Mouse (Mus musculus) common myeloid progenitor, adult 5-6 weeks (primary cell): ENCODE measurements around the gene Trmt61a. TPM values are rescaled to one million over a fixed set of nuclear protein-coding genes. Genes with fewer than 3 reads are reported as not detected.
"Not testable (repeated sequence)": the region's sequence is repeated elsewhere in the genome, so short reads cannot be mapped to it uniquely, and the experiment has no call there.

Source experiments
- ATAC-seq: replicated peaks from 2 replicates; pipeline ENCODE4 v1.8.0; 2016; ENCODE audit warnings: low read depth, mild to moderate bottlenecking, moderate TSS enrichment, inconsistent platforms; ENCODE audit not compliant: poor library complexity, severe bottlenecking
- total RNA-seq: library from RNA; stranded (forward); fragments of 200-1000, 187-1606 nt; gene quantifications from 2 replicates; pipeline ENCODE4 v1.2.3, GENCODE M21; 2017

Trmt61a gene
- 6.2 and 12.7 TPM in 2 replicates for total RNA-seq

- peak; percentile 80 for ATAC-seq
Observed at GRCm38 (mm10) chr12:111677882-111678669, at the start of gene Trmt61a. Gene Trmt61a, plus strand, starts transcription at chr12:111678105.

DNA sequence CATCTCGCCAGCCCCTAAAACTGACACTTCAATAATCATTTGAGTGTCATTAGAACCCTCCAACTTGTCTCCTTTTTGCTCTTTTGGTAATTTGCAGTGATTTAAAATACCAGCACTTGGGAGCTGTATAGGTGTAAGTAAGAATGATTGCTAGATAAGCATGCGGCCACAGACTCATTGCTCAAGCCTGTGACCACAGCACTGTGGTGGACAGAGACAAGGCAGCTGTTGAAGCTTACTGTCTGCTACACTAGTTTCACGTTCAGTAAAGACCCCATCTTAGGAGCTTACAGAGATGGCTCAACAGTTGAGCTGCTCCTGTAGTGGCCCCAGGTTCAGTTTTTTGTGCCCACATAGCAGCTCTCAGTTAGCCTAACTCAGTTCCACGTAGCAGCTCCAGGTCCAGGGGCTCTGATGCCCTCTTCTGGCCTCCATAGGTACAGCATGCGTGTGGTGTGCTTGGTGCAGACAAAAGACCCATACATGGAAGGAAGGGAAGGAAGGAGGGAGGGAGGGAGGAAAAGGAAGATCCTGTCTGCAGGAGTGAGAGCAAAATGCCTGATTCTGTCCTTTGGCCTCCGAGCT lies 29.8 kb upstream of the Trmt61a start:
- ATAC-seq: peak; percentile 96

DNA sequence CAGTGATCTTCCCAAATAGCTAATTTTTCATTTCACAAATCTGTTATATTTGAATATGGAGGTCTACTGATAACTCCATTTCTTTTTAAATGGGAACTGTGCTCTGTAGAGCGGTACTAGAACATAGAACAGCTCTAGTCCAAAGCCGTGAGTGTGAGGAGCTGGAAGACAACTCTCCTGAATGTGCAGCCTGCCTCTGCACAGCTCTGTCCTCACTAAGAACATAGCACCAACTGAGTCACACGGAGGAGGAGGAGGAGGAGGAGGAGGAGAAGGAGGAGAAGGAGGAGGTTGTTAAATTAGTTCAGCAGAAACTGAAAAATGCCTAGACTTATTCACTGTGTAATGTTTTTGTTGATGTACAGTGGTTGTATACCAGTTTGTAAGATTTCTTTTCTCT lies 25.0 kb upstream of the Trmt61a start:
- no peak for ATAC-seq

- peak; percentile 82; the same call in 1 of the 2 replicates for ATAC-seq
Observed at GRCm38 (mm10) chr12:111653434-111653833, 24.5 kb upstream of the Trmt61a start.

- ATAC-seq: no peak
Observed at GRCm38 (mm10) chr12:111655695-111656094, 22.2 kb upstream of the Trmt61a start.

DNA sequence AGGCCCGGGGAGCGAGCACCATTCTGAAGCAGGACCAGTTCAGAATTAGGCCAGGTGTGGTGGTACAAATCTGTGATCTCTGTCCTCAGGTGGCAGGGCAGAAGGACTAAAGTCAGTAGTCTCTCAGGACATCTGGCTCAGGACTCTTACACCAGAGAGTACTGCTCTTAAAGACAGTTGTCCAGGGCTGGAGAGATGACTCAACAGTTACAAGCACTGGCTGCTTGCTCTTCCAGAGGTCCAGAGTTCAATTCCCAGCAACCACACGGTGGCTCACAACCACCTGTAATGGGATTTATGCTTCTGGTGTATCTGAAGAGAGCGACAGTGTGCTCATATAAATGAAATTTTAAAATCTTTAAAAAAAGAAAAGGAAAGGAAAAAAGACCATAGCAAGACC lies 18.6 kb upstream of the Trmt61a start:
- ATAC-seq: no peak

DNA sequence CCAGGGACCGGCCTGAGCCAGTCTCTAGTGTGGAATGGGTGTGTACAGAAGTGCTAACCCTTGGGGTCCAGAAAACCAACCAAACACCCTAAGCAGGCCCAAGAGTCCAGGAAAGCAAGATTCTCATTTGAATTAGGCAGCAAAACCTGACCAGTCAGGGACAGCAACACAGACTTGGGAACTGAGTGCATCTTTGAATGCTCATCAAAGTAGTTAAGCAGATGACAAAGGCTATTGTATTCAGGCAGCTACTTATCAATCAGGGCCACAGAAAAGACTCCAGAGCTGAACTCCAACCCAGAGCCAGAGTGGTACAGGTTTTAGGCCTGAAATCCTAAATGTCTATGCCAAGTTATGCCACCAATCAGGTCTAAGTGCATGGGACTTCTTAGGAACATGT lies 17.3 kb upstream of the Trmt61a start:
- ATAC-seq: no peak

DNA sequence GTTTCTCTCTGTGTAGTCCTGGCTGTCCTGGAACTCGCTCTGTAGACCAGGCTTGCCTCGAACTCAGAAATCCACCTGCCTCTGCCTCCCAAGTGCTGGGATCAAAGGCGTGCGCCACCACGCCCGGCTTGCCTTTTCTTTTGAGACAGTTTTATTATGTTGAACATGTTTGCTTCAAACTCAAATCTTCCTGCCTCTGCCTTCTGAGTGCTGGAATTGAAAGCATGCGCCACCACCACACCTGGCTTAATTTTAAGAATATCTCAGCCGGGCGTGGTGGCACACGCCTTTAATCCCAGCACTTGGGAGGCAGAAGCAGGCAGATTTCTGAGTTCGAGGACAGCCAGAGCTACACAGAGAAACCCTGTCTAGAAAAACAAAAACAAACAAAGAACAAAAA lies 16.4 kb upstream of the Trmt61a start:
- ATAC-seq: not testable (repeated sequence)

DNA sequence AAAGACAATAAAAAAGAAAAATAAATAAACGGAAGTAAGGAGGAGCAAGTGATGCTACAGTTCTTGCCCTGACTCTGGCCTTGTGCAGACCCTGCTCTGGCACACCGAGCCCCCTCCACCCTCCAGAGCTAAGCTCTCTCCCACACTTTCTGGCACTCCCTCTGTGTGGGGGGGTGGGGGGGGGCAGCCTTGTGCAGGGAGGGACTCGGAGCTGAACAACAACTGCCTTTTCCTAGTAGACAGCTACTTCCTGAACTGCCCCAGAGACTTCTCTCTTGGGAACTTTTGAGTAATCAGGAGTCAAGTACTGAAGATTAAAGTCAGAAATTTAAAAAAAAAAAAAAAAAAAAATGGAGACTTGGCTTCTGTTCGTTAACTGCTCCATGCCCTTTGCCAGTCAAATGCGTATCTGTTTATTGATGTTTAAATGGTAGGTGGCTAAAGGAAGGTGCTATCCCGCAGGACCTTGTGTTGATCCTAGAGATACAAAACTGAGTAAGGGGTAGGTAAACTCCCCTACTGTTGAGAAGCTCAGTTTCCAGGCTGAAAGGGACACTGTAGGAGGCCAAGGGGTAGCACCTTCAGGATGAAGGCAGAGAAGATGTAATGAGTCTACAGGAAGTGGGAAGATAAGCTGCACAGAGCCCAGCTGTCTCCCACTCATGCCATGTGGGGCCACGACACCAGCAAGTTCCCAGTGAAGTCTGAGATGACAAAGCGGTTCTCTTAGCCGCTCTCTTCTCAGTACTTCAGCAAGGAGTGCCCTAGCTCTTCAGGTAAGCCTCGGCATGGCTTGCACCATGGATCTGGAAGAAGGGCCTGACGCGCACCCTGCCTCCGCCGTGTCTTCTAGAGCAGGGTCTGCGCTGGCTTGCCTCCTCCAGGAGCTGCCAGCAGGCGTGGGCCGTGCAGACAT lies 14.4 kb upstream of the Trmt61a start:
- no peak for ATAC-seq

DNA sequence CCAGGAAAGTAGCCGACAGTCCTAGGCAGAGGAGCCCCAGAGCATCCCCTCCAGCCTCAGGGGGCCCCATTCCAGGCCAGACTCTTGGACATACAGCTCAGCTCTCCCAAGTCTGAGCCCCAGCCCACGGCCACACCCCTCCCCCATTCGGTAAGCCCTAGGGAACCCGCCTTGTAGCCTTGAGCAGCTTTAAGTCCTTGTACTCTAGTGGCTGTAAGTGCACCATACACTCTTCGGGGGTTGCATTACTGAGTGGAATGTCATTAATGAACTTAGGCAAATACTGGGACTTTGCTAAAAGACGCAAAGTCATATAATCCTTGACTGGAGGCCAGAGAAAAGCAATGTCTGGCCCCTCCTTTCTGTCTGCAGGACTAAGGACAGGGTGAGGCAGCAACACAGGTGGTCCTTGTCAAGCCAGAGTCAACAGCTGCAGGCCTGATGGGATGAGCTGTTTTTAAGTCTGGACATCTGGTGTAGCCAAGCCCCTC lies 13.7 kb upstream of the Trmt61a start:
- ATAC-seq: no peak

DNA sequence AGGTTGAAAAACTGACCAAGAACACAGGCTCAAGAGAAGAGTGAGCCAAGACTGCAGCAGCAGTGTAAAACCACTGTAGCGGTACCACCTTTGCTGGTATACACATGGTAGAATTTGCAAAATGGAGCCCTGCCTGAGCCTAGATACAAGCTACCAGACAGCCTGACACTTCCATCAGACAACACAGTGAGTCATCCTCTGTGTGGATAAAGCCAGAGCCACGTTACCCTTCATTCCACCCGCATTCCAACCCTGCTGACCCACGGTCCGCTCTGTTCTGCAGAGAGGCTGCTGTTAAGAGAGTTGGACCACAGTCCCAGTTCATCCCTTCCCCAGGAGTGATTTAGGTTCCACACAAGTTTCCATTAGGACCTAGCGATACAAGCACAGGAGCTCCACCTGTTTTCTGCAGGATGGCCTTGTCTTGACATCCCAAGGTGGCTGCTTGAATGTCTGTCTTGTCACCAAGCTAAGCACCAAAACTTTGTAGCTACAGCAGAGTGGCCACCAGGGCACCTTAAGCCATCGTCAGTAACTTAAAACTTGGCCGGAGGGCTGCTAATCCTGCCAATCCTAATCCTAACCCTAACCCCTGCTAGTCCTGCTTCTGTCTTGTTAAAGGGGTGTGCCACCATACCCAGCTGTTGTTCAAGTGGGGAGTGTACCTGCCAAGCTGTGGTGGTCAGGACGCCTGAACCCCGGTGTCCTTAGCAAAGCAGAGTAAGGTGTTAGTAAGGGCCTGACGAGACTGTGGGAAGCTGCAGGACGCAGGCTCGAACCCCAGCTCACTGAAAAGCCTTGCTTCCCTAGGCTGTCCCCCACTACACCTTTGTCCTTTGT lies 12.6 kb upstream of the Trmt61a start:
- no peak for ATAC-seq

DNA sequence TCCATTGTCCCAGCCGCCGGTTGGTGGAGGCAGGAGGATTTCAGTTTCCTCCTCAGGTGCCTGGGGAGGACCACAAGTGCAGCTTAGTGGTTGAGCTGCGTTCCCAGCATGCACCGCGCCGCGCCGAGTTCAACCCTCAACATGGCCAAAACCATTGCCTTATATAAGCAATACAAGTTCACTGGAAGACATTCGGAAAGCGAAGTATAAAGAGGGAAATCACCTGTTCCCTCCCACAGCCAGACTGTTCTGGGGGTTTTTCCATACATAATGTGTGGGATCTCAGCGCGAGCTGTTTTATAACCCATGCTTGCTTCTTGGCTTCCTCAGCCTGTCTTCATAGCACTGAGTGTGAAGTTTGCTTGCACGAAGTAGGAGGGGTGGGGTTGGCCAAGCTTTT lies 11.5 kb upstream of the Trmt61a start:
- no peak for ATAC-seq

DNA sequence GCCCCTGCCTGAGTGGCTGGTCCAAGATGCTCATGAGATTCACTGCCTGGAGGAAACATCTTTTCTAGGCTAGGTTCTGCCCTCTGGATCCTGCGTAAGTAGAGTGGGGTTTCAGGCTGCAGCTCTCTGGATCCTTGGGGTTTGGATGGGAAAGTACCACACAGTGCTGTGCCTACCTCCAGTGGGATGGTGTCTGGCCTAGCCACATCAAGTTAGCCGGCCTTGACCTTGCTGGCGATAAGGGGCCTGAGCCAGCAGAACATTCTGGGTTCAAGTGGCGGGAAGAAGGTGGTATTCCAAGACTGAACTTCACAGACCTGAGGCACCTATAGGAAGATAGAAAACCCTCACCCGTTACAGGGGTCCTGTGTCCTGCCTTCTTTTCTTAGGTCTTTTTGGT lies 10.5 kb upstream of the Trmt61a start:
- no peak for ATAC-seq

- ATAC-seq: peak; percentile 78
Observed at GRCm38 (mm10) chr12:111668457-111668912, 9.4 kb upstream of the Trmt61a start.

DNA sequence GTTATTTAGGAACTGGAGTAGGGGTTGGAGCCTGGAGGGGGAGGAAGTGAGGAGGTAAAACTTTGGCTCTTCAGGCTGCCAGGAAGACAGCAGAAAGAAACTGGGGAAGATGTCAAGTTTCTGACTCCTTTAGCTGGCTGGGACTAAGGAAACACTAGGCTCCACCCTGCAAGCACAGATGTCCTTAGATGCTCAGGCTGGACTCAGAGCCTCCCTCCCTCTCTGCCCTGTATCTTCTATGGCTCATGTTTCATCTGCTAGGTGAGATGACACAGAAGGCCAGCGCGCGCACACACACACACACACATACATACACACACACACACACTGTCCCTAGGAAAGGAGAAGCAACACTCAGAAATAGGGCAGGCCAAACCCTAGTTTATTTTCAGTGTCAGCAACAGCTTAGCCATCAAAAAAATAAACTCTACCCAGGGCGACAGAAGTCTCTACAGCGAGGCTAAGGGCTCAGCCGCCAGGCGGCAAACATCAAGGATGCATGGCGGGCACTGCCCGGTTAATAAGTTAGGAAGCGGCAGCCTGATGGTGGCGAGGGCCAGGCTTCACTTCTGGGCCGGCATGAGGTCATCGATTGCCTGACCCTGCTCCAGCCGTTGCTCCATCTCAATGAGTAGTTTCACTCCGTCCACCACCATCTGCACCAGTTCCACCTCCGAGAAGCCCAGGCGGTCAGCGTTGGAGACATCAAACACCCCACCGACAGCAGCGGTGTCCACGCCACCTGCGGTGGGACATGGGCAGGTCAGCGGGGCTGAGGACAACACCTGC lies 8.7 kb upstream of the Trmt61a start:
- ATAC-seq: no peak

DNA sequence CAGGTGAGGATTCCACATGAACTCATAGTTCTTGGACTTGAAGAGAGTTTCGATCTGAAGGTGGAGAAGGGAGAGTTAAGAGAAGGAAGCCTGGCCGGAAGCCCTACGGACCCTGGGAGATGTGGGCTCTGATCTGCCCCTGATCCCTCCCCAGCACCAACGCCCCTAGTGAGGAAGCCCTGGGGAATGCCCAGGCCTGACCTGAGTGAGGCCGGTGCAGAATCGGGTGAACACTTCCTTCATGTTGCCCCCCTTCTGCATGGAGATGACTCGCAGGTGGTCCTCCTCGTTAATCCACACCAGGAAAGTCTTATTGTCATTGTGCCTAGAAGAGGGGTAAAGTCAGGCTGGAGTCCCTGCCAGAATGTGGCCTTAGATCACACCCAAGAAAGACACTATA lies 7.9 kb upstream of the Trmt61a start:
- ATAC-seq: no peak

DNA sequence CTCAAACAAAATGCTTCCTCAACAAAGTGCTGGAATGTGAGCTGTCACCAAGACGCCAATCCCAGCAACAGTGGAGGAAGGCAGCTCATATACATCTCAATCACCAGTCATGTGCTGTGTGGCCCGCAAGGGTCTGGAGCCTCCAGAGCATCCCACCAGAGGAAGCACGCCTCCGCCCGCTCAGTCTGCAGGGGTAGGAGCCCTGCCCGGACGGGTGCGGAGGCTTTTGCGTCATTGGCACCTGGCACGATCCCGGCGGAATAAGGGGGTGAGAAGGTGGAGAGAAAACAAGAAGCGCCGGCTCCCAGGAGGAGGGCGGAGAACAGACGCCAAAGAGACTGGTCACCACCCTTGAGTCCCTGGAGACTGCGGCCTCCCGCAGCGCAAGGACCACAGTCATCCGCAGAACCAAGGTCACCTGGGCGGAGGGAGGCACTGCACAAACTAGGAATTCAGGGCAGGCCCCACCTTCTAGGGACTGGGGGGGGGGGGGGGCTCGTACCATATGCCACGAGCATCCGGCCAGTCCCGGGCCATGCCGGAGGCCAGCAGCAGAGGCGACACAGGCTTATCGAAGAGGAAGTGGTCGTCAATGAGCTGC lies 7.4 kb upstream of the Trmt61a start:
- ATAC-seq: 0 out of 2 replicates have a peak, but pooled peaks have one; percentile 12

- no peak for ATAC-seq
Observed at GRCm38 (mm10) chr12:111670976-111671375, 6.9 kb upstream of the Trmt61a start.
